Mouse (Mus musculus): ENCODE results near the gene Camta1.

The Camta1 gene

GRCm38 (mm10) chr4:151861806-151862739, at the start of gene Camta1:
Camta1 (minus strand) TSS chr4:151861876.
- DNase-seq: peak; percentile 100

GRCm38 (mm10) chr4:151908809-151909208, 47.1 kb upstream of the Camta1 start:
- DNase-seq: no peak

- no peak for DNase-seq
Observed at GRCm38 (mm10) chr4:151907577-151908343, 46.1 kb upstream of the Camta1 start.

DNA sequence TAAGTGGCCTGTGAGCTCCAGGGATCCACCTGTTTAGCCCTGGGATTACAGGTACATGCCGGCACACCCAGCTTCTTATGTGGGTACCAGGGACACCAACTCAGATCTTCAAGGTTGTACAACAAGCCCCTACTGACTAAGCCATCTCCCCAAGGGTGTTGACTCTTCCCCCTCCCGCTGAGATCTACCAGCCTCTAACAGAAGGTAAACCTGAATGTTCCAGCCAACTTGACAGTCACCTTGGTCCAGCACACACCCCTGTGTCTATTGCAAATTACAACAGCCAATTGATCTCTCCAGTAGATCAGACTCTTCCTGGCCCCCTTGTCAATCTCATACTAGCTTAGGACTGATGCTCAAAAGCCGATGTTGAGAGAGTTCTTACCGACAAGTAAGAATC, 43.9 kb upstream of the Camta1 start:
- DNase-seq: no peak

DNA sequence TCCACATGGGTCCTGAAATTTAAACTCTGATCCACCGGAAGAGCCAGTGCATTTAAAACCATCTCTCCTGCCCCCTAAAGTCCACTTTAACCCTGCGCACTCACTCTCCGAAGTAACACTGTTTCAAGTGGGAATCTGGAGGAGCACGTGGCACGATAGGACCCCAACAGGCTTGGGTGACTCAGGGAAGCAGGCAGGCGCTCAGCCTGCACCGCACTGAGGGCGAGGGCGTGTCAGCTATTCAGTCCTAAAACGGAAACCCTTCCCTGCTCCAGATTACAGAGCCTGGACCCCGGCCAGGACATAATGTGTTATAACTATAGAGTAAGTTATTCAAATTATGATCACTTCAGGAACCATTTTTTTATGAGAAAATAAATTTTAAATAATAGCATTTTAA, 42.4 kb upstream of the Camta1 start:
- DNase-seq: no peak

- DNase-seq: peak; percentile 60 to 69
Observed at GRCm38 (mm10) chr4:151902689-151903241, 41.1 kb upstream of the Camta1 start.

- no peak for DNase-seq
Observed at GRCm38 (mm10) chr4:151902046-151902688, 40.5 kb upstream of the Camta1 start.

- no peak for DNase-seq
Observed at GRCm38 (mm10) chr4:151901422-151901821, 39.7 kb upstream of the Camta1 start.

DNA sequence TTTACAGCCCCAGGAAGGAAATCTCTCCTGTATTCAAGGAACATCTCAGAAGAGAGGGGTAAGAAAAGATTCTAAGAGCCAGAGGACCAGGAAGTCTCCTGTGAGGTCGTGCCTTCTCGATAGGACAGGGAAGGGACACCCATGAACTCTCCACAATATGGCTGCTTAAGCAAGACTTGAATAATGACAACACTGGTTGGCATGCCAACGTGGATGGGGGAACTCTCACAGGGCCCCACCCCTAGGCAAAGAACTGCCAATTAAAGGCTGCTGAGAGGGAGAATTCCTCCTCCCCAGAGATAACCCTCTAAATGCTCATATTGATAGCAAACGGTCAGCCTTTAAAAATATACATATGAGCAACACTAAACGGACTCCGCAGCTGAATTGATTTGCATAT, 39.1 kb upstream of the Camta1 start:
- DNase-seq: no peak

- no peak for DNase-seq
Observed at GRCm38 (mm10) chr4:151899707-151900384, 38.2 kb upstream of the Camta1 start.

GRCm38 (mm10) chr4:151898600-151899245, 37.0 kb upstream of the Camta1 start:
- peak; percentile 63 to 71 for DNase-seq

GRCm38 (mm10) chr4:151897069-151897617, 35.5 kb upstream of the Camta1 start:
- no peak for DNase-seq

- no peak for DNase-seq
Observed at GRCm38 (mm10) chr4:151895624-151896023, 33.9 kb upstream of the Camta1 start.

DNA sequence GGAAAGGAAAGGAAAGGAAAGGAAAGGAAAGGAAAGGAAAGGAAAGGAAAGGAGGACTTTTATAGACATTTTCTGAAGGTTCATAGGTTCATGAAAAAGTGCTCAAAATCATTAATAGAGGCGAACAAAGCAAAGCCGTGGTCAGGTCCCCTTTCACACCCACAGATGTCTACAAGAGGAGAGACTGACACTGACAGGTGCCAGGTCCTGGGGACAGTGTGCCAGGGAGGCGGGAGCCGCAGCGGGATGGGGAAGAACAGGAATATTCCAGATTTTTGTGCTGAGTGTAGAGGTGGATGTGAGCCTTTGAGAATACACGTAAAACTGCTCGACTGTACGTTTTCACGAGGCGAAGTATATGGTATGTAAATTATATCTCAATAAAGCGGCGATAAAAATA, 33.2 kb upstream of the Camta1 start:
- no peak for DNase-seq

DNA sequence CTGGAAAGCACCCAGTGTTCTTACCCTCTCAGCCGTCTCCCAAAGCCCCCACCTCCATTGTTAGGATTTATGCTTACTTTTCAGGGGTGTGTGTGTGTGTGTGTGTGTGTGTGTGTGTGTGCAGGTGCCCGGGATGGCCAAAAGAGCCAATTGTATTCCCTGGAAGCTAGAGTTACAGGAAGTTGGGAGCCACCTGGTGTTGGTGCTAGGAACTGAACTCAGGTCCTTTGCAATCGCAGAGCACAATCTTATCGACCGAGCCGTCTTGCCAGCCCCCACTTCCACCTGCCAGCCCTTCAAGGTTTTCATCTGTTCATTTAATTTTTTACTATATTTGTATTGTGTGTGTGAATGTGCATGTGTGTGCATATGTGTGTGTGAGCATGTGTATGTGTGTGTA, 31.6 kb upstream of the Camta1 start:
- DNase-seq: peak in 1 of 2 experiments; percentile 45

- DNase-seq: no peak
Observed at GRCm38 (mm10) chr4:151881590-151881989, 19.9 kb upstream of the Camta1 start.

- DNase-seq: no peak
Observed at GRCm38 (mm10) chr4:151880044-151880690, 18.5 kb upstream of the Camta1 start.

DNA sequence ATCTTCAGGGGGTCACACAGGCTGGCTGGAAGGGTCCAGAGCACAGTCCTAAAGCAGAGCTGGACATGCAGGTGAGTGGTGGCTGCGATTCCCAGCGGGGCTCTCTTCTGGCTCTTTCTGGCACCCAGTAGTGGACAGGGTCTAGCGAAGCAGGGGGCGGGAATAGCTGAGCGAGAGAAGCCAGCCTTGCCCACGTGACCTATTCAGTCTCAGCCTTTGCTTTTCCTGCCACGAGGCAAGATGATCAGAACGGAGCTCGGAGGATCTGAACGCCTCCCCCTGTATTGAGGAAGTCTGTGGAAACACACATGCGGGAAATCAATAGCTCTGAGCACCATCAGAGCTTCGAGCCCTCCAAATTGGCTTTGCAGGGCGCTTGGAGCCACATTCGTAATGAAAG, 14.7 kb upstream of the Camta1 start:
- DNase-seq: no peak

DNA sequence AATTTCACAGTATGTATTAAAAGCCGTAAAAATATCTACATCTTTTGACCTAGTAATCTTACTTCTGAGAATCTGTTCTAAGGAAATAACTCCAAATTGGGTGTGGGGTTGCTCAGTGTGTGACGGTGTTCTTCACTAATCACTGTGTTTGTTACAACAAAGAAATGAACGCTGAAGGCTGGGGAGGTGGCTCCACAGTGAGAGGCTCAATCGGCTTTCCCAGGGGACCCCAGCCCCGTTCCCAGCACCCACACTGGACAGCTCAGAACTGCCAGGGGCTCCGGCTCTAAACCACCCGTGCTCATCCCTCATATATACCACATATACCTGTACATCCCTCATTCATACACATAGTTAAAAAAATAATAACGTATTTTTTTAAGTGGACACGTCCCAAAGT, 1.8 kb upstream of the Camta1 start:
- peak; percentile 21 to 41 for DNase-seq

GRCm38 (mm10) chr4:151861471-151861805, 238 bp downstream of the Camta1 start:
- no peak for DNase-seq
